Mouse (Mus musculus): ENCODE data around the gene Rara. TPM values are rescaled to one million over a fixed set of nuclear protein-coding genes. Genes with fewer than 3 reads are reported as not detected.

Rara gene
- polyA plus RNA-seq, 1 experiment from 2014 or later: 20.1 TPM

DNA sequence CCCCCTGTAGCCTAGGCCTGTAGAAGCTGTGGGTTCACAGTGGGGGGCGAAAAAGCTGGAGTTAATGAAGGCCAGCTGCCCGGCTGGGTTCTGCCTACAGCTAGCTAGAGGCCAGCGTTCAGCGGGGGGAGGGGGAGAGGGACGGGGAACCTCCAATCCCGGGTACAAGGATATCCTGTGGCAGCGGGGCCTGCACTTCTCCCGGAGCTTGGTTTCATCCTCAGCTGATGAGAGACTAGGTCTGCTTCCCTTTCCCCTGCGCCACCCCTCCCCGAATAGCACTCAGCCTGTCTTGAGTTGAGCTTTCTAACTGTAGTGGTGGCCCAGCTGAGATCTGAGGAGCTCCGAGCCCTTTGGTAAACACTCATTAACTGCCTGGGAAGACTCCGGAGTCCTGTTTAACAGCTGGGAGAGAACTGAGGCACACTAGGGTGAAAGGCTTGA lies 1.7 kb upstream of the Rara start:
- Histone ChIP-seq H3K4me2 (peak overlapping the region; percentile 10; the same call in 1 of the 2 replicates), H3K4me1 (replicated peaks; ENCODE audit: control insufficient read depth, insufficient read depth, low read length) (peaks cover 55% of the 10 kb centered on the region), H3K27ac (ENCODE audit: low read depth, low read length) (peak overlapping the region; percentile 68), H3K36me3 (ENCODE audit: control insufficient read depth, insufficient read depth, low read length) (peaks cover 10% of the 10 kb centered on the region; the same call in 1 of the 2 replicates), H3K27me3 (replicated peaks; ENCODE audit: control insufficient read depth, insufficient read depth, low read length) (peaks cover 3% of the 10 kb centered on the region), H3K9me3 (ENCODE audit: control insufficient read depth, low read length) (no peaks in the 10 kb centered on the region), H3K9ac (ENCODE audit: low read depth, low read length) (no peak overlapping the region), H3K4me3 (ENCODE audit: low read depth, low read length) (no peak overlapping the region)
- DNase-seq (ENCODE audit: low spot score) (no peak), ATAC-seq (replicated peaks; ENCODE audit: low FRiP score) (no peak)
- WGBS: 17% methylated on average over 12 of the region's 12 CpGs

DNA sequence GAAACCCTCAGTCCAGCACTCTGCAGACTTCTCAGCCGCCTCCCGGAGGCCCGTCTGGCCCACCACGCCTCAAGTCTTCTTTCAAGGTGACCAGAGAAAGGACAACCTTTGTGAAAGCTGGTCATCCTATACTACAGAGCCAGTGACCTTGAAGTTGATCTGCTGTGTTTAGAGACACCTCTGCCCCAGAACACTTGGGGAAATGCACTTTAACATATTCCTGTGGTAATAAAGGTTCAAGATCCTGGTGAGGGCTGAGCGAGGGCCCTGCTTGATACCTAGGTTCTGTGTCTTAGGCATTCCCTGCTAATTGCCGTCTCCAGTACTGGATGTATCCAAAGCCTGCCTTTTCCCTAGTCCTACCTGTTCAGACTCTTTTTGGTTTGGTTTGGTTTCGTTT lies 1.1 kb upstream of the Rara start:
- H3K27me3 ChIP-seq (replicated peaks; ENCODE audit: control insufficient read depth, insufficient read depth, low read length): peaks cover 10% of the 10 kb centered on the region
- H3K4me2 ChIP-seq: no peak overlapping the region
- ATAC-seq (replicated peaks; ENCODE audit: low FRiP score): no peak
- H3K27ac ChIP-seq (ENCODE audit: low read depth, low read length): peak overlapping the region; percentile 68; the same call in 1 of the 2 replicates
- H3K9me3 ChIP-seq (ENCODE audit: control insufficient read depth, low read length): no peaks in the 10 kb centered on the region
- H3K9ac ChIP-seq (ENCODE audit: low read depth, low read length): no peak overlapping the region
- H3K4me3 ChIP-seq (ENCODE audit: low read depth, low read length): no peak overlapping the region
- H3K36me3 ChIP-seq (ENCODE audit: control insufficient read depth, insufficient read depth, low read length): peaks cover 7% of the 10 kb centered on the region; the same call in 1 of the 2 replicates
- DNase-seq (ENCODE audit: low spot score): no peak
- peaks cover 60% of the 10 kb centered on the region for H3K4me1 ChIP-seq (replicated peaks; ENCODE audit: control insufficient read depth, insufficient read depth, low read length)
- WGBS: 73% methylated on average over 7 of the region's 7 CpGs

DNA sequence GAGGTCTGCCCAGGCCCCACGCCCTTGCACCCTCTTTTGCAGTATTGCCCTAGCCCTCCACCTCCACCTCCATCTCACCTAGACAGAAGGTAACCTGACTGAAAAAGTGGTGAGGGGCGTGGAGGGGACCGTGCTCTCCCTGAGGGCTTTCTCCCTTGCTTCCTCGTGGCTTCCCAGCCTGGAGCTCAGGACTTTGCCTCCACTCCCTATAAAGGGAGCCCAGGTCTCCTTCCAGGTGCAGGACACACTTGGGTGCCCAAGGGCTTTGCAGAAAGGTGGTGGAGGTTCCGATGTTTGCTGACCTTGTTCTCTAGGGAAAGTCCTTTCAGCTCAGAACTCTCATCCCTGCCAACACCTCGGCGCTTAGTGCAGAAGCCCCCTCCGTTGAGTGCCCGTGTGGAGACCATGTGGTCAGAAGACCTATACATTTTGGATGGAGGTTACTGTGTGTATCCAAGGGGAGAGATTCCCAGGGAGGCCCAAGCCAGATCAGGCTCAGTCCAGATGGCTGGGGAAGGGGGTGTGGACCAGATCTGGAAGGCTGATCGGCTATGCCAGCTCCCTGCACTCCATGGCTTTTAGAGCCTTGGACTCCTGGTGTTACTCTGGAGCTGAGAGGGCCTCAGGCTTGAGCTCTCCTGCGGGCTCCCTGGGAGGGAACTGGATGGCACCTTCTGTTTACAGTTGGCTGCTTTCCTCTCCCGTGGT lies 722 bp downstream of the Rara start:
- no peak overlapping the region for H3K27ac ChIP-seq (ENCODE audit: low read depth, low read length)
- ATAC-seq (replicated peaks; ENCODE audit: low FRiP score) (no peak), DNase-seq (ENCODE audit: low spot score) (no peak)
- H3K9me3 ChIP-seq (ENCODE audit: control insufficient read depth, low read length): no peaks in the 10 kb centered on the region
- H3K4me2 ChIP-seq: peak overlapping the region; percentile 72
- H3K9ac ChIP-seq (ENCODE audit: low read depth, low read length): peak overlapping the region; percentile 47
- H3K4me1 ChIP-seq (replicated peaks; ENCODE audit: control insufficient read depth, insufficient read depth, low read length): peaks cover 77% of the 10 kb centered on the region
- WGBS: 19% methylated on average over 12 of the region's 12 CpGs
- H3K27me3 ChIP-seq (replicated peaks; ENCODE audit: control insufficient read depth, insufficient read depth, low read length): peaks cover 18% of the 10 kb centered on the region
- H3K36me3 ChIP-seq (ENCODE audit: control insufficient read depth, insufficient read depth, low read length): no peaks in the 10 kb centered on the region; the same call in 1 of the 2 replicates
- peak overlapping the region; percentile 53 for H3K4me3 ChIP-seq (ENCODE audit: low read depth, low read length)

DNA sequence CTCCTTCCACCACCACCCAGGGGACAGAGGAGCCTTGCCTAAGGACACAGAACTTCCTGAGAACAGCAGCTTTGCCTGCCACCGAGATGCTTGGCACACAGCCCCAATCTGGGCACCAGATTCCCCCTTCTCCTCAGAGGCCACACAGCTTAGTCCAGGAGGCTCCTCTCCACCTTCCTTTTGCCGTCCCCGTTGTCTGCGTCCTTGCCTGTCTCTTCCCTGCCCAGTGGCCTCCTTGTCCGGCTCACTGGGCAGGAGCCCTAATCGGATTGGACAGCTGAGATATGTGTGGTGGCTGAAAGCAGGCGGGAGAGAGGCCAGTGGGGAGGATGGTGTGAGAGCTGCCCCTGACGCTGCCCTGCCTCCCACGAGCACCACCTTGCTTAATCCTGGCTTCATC lies 1.9 kb downstream of the Rara start:
- H3K9me3 ChIP-seq (ENCODE audit: control insufficient read depth, low read length): no peaks in the 10 kb centered on the region
- H3K9ac ChIP-seq (ENCODE audit: low read depth, low read length): no peak overlapping the region
- DNase-seq (ENCODE audit: low spot score) (no peak), ATAC-seq (replicated peaks; ENCODE audit: low FRiP score) (no peak)
- peaks cover 70% of the 10 kb centered on the region for H3K4me1 ChIP-seq (replicated peaks; ENCODE audit: control insufficient read depth, insufficient read depth, low read length)
- H3K36me3 ChIP-seq (ENCODE audit: control insufficient read depth, insufficient read depth, low read length): no peaks in the 10 kb centered on the region
- H3K27me3 ChIP-seq (replicated peaks; ENCODE audit: control insufficient read depth, insufficient read depth, low read length): peaks cover 22% of the 10 kb centered on the region
- WGBS: 21% methylated on average over 9 of the region's 9 CpGs
- H3K4me2 ChIP-seq: peak overlapping the region; percentile 72
- no peak overlapping the region for H3K27ac ChIP-seq (ENCODE audit: low read depth, low read length)
- no peak overlapping the region for H3K4me3 ChIP-seq (ENCODE audit: low read depth, low read length)

DNA sequence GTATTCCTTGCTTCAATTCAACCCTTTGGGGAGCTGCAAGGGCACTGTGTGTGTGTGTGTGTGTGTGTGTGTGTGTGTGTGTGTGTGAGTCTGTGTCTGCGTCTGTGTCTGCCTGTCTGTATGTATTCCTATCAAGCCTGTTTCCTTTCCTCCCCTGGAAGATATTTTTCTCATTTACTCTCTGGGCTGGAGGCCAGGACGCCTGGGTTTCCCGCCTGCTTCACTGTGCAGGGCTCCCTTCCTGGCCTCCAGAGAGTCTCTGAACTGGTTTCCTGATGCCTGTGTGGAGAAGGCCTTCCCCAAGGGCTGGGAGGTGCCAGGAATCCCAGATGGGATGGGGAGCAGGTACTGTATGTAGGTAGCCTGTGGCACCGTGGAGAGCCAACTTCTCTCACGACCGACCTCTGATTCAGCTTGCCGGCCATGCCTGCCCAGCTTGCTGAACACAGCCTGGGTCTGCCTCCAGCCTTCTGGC lies 2.5 kb downstream of the Rara start:
- WGBS: 53% methylated on average over 7 of the region's 7 CpGs
- Histone ChIP-seq H3K4me3 (ENCODE audit: low read depth, low read length) (no peak overlapping the region), H3K36me3 (ENCODE audit: control insufficient read depth, insufficient read depth, low read length) (0 out of 2 replicates have a peak, but pooled peaks cover 2% of the 10 kb centered on the region), H3K9me3 (ENCODE audit: control insufficient read depth, low read length) (no peaks in the 10 kb centered on the region), H3K27me3 (replicated peaks; ENCODE audit: control insufficient read depth, insufficient read depth, low read length) (peaks cover 27% of the 10 kb centered on the region), H3K4me2 (peak overlapping the region; percentile 0; the same call in 1 of the 2 replicates), H3K4me1 (replicated peaks; ENCODE audit: control insufficient read depth, insufficient read depth, low read length) (peaks cover 67% of the 10 kb centered on the region), H3K27ac (ENCODE audit: low read depth, low read length) (peak overlapping the region; percentile 32; the same call in 1 of the 2 replicates), H3K9ac (ENCODE audit: low read depth, low read length) (no peak overlapping the region)
- no peak for ATAC-seq (replicated peaks; ENCODE audit: low FRiP score)
- no peak for DNase-seq (ENCODE audit: low spot score)

DNA sequence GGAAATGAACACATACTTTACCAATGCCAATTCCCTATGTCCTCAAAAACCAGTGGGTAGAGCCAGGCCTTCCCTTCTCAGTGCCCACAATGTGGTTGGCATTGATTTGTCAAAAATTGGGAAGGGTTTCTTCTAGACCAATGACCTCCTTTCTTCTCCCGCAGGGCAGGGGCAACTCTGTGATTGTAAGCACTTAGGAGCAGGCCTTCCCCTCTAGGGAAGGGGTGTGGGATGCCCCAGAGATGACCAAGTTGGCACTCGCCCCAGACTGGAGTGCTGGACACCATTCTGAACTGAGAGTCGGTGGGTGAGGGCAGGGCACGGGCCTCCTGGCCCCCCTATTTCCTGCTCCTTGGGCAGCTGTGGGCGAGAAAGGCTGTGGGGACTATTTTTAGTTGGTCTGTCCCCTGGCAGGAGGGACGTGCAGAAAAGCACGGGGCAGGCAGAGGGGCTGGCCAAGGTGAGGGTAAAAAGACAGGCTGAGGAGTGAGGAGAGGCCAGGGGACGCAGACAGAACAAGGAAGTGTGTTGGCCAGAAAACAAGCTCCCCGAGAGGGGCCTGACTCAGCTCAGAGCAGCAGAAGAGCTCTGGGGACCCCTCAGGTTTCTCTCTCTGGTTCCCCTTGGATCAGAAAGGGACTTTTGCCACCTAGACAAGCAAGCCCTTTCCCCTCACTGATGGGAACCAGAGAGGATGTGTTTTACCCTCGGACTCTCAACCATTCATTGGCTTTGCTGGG lies 3.3 kb downstream of the Rara start:
- H3K27me3 ChIP-seq (replicated peaks; ENCODE audit: control insufficient read depth, insufficient read depth, low read length): peaks cover 32% of the 10 kb centered on the region
- peaks cover 61% of the 10 kb centered on the region for H3K4me1 ChIP-seq (replicated peaks; ENCODE audit: control insufficient read depth, insufficient read depth, low read length)

DNA sequence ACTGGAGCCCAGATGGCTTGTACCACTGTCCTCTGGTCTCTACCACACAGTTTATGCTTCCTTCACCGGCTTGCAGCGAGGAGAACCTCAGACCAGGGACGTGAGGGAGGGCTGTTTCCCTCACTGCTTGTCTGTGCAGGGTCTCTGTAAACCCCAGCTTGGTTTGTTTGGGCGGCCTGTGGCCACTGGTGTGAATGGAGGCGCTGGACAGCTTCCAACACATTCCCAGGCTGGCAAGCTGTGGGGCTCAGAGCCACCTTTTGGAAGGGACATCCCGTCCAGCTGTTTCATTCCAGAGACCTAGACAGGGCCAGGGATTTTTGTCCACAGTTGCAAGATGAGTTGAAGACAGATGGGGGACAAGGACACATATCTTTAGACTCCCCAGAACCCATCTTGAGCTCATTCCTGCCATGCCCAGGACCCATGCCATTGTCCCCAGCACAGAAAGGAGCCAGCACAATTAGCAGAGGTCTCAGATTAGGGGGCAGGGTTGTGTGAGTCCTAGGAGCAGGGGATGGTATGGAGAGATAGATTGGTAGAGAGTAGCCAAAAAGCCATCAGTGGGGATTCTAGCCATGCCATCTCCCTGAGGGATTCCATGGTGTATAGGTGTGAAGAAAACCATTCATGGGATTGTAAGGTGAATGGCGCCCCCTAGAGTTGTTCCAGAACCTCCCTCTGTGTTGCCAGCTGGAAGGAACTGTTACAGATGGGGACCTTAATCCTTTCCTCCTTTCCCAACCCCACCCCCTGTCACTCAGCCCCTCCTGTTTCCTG lies 4.1 kb downstream of the Rara start:
- Histone ChIP-seq H3K9ac (ENCODE audit: low read depth, low read length) (no peak overlapping the region), H3K4me1 (replicated peaks; ENCODE audit: control insufficient read depth, insufficient read depth, low read length) (peaks cover 63% of the 10 kb centered on the region)

More for the DNA sequence above, 3.3 kb downstream of the Rara start:
- no peak overlapping the region; the same call in 1 of the 2 replicates for H3K9ac ChIP-seq (ENCODE audit: low read depth, low read length)
- WGBS: 32% methylated on average over 10 of the region's 10 CpGs
- H3K9me3 ChIP-seq (ENCODE audit: control insufficient read depth, low read length): no peaks in the 10 kb centered on the region
- H3K4me3 ChIP-seq (ENCODE audit: low read depth, low read length): no peak overlapping the region
- ATAC-seq (replicated peaks; ENCODE audit: low FRiP score) (no peak), DNase-seq (ENCODE audit: low spot score) (no peak)
- H3K27ac ChIP-seq (ENCODE audit: low read depth, low read length): peak overlapping the region; percentile 70
- H3K36me3 ChIP-seq (ENCODE audit: control insufficient read depth, insufficient read depth, low read length): 0 out of 2 replicates have a peak, but pooled peaks cover 2% of the 10 kb centered on the region
- peak overlapping the region; percentile 25; the same call in 1 of the 2 replicates for H3K4me2 ChIP-seq

More for the DNA sequence above, 4.1 kb downstream of the Rara start:
- Histone ChIP-seq H3K27me3 (replicated peaks; ENCODE audit: control insufficient read depth, insufficient read depth, low read length) (peaks cover 40% of the 10 kb centered on the region), H3K9me3 (ENCODE audit: control insufficient read depth, low read length) (no peaks in the 10 kb centered on the region), H3K4me2 (0 out of 2 replicates have a peak overlapping the region, but pooled peaks have one; percentile 25), H3K27ac (ENCODE audit: low read depth, low read length) (peak overlapping the region; percentile 70), H3K4me3 (ENCODE audit: low read depth, low read length) (no peak overlapping the region), H3K36me3 (ENCODE audit: control insufficient read depth, insufficient read depth, low read length) (0 out of 2 replicates have a peak, but pooled peaks cover 2% of the 10 kb centered on the region)
- 29% methylated on average over 7 of the region's 7 CpGs for WGBS
- ATAC-seq (replicated peaks; ENCODE audit: low FRiP score) (no peak), DNase-seq (ENCODE audit: low spot score) (no peak)

All from liver, embryonic 11.5 days (tissue).